Mouse (Mus musculus): ENCODE measurements around the gene Psme2b.
"Not testable (repeated sequence)": the region's sequence is repeated elsewhere in the genome, so short reads cannot be mapped to it uniquely, and the experiment has no call there.

GRCm38 (mm10) chr11:48946090-48946489 is at the start of gene Psme2b:
- TF ChIP-seq POLR2A (IDR thresholded peaks at IDR 0.05; ENCODE audit: insufficient read length, low read depth); MAX (IDR thresholded peaks at IDR 0.05; ENCODE audit: low read depth): not testable (repeated sequence)
